Mouse (Mus musculus) adipose tissue, adult 10 weeks (tissue): ENCODE results near the gene Pitpnm2. TPM values are rescaled to one million over a fixed set of nuclear protein-coding genes. Genes with fewer than 3 reads are reported as not detected.

Experiments
- polyA plus RNA-seq: library from polyadenylated mRNA; stranded (reverse); fragments of 350-450 nt; fragmentation: Illumina TruSeq; extraction: RNeasy Lipid Tissue Mini Kit (QIAGEN cat#74804); gene quantifications from one replicate; pipeline ENCODE4 v1.2.3, GENCODE M21; 2014; ENCODE audit warnings: low read depth, low replicate concordance

The Pitpnm2 gene
- 24.4 TPM for polyA plus RNA-seq

GRCm38 (mm10) chr5:124249614-124250591 is at the start of gene Pitpnm2:
TSS of gene Pitpnm2 (minus strand) at chr5:124249760.

GRCm38 (mm10) chr5:124115990-124116845 is 133.3 kb downstream of the Pitpnm2 start, which contains the start of gene Arl6ip4:
TSS of gene Arl6ip4 (plus strand) at chr5:124116089.

GRCm38 (mm10) chr5:124111742-124112497 is 137.6 kb downstream of the Pitpnm2 start, which contains the start of gene Ogfod2:
TSS of gene Ogfod2 (plus strand) at chr5:124112297.

GRCm38 (mm10) chr5:124095596-124096232 is 153.8 kb downstream of the Pitpnm2 start, which contains the start of gene Abcb9:
TSS of gene Abcb9 (minus strand) at chr5:124095798.

Other genes with a start within 250 kb of the Pitpnm2 start
- 35.3 TPM for gene Vps37b, start 217.5 kb downstream of the Pitpnm2 start, polyA plus RNA-seq
- 27.6 TPM for gene Abcb9, start 154.0 kb downstream of the Pitpnm2 start, polyA plus RNA-seq
- gene Ogfod2, start 137.5 kb downstream of the Pitpnm2 start, polyA plus RNA-seq, result 32.1 TPM
- gene Arl6ip4, start 133.7 kb downstream of the Pitpnm2 start, polyA plus RNA-seq, result 51.2 TPM
- 4.0 TPM for gene Mphosph9, start 78.2 kb upstream of the Pitpnm2 start, polyA plus RNA-seq
- 14.3 TPM for gene 2810006K23Rik, start 78.3 kb upstream of the Pitpnm2 start, polyA plus RNA-seq
- 130 TPM for gene Cdk2ap1, start 113.3 kb upstream of the Pitpnm2 start, polyA plus RNA-seq
- 27.4 TPM for gene Sbno1, start 176.2 kb upstream of the Pitpnm2 start, polyA plus RNA-seq
- 71.2 TPM for gene Kmt5a, start 190.2 kb upstream of the Pitpnm2 start, polyA plus RNA-seq
- gene Rilpl2, start 228.6 kb upstream of the Pitpnm2 start, polyA plus RNA-seq, result 21.1 TPM
- gene Snrnp35, start 233.4 kb upstream of the Pitpnm2 start, polyA plus RNA-seq, result 12.0 TPM